Mouse (Mus musculus) neutrophil, adult 5-6 weeks (primary cell): Measurements from ENCODE around the gene Vmn1r188. TPM values are rescaled to one million over a fixed set of nuclear protein-coding genes. Genes with fewer than 3 reads are reported as not detected.
"Not testable (repeated sequence)": the region's sequence is repeated elsewhere in the genome, so short reads cannot be mapped to it uniquely, and the experiment has no call there.

Source experiments
- ATAC-seq: fragments of 151-379, 151-347 bp; 2 replicates; pipeline ENCODE4 v1.8.0; 2017; ENCODE audit warnings: mild to moderate bottlenecking, moderate TSS enrichment; ENCODE audit not compliant: insufficient number of reproducible peaks, poor library complexity, low FRiP score, severe bottlenecking; ENCODE audit errors: extremely low read depth
- total RNA-seq: library from RNA; stranded (forward); fragments of 200-1000 nt; gene quantifications from 2 replicates; pipeline ENCODE4 v1.2.3, GENCODE M21; 2017

Gene Vmn1r188
- not detected in 2 replicates for total RNA-seq

DNA sequence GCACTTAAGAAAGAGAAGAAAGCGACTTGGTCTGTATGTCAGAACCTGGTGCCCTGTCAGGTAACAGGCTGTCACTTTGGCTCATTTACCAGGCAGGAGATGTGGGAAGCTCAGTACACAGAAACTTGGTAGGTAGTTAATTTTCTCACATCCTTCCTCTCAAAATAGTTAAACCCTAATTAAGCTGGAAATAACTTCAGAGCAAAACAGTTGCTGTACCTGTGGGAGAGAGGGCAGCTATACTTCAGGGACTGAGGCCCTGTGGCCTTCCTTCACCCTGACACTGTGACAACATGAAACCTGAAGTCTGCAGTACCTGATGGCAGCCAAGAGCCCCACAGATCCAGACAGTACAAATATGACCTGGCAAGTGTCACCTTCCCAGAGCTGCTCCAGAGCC lies at the start of gene Vmn1r188:
Gene Vmn1r188 (plus strand): TSS at position 301 of the 400 bp plus-strand sequence.
- not testable (repeated sequence) for ATAC-seq

DNA sequence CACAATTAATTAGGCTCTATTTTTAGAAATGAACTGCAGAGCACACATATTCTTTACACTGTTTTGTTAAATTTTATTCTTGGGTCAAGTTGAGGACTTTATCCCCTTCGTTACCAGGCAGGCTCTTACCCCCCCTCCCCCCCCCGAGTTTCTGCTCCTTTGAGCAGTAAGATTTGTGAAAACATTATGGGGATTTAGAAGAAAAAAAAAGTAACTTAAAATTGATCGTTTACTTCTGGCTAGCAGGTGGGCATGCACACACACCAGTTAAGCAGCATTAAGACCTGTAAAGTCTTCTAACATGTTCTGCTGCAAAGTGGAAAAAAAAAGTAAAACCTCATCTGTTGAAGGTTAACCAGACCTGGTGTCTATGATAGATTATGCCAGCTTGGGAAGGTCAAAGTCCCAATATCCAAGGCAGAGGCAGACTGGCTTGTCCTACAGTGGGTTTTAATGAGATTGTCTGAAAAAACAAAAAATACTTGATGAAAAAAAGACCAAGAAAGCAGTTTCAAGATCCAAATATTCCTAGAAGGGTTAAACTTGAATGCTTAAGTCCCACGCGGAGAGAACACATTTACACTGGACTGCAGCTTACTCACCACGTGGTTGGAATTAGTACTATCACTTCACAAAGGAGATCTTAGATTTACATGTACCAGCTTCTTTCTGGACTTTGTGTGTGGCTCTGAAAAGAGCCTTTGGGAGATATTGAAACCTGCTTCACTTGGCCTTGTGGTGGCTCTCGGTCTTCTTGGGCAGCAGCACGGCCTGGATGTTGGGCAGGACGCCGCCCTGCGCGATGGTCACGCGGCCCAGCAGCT lies 49.6 kb upstream of the Vmn1r188 start:
- ATAC-seq: no peak

DNA sequence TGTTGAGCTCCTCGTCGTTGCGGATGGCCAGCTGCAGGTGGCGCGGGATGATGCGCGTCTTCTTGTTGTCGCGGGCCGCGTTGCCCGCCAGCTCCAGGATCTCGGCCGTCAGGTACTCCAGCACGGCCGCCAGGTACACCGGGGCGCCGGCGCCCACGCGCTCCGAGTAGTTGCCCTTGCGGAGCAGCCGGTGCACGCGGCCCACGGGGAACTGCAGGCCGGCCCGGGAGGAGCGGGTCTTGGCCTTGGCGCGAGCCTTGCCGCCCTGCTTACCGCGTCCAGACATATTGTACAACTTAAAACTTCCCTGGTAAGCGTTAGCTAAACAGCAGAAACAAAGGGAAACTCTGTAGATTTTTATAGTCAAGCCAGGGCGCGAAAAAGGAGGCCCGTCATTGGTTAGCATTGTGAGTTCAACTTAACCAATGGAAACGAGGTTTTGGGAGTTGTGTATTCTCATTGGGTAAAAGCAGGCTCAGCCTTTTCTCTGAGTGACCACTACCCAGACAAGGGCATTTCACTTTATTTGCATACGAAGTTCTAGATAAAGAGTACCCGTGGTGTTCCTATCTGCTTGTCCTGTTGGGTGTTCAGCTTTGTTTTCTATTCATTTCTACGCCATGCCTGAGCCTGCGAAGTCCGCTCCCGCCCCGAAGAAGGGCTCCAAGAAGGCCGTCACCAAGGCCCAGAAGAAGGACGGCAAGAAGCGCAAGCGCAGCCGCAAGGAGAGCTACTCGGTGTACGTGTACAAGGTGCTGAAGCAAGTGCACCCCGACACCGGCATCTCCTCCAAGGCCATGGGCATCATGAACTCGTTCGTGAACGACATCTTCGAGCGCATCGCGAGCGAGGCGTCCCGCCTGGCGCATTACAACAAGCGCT lies 48.7 kb upstream of the Vmn1r188 start, which contains the start of the genes Hist1h2ah and Hist1h2bk:
Gene Hist1h2ah (minus strand): TSS at position 302 of the 882 bp plus-strand sequence.
Gene Hist1h2bk (plus strand): TSS at position 604 of the 882 bp plus-strand sequence.
- peak; percentile 99 for ATAC-seq

DNA sequence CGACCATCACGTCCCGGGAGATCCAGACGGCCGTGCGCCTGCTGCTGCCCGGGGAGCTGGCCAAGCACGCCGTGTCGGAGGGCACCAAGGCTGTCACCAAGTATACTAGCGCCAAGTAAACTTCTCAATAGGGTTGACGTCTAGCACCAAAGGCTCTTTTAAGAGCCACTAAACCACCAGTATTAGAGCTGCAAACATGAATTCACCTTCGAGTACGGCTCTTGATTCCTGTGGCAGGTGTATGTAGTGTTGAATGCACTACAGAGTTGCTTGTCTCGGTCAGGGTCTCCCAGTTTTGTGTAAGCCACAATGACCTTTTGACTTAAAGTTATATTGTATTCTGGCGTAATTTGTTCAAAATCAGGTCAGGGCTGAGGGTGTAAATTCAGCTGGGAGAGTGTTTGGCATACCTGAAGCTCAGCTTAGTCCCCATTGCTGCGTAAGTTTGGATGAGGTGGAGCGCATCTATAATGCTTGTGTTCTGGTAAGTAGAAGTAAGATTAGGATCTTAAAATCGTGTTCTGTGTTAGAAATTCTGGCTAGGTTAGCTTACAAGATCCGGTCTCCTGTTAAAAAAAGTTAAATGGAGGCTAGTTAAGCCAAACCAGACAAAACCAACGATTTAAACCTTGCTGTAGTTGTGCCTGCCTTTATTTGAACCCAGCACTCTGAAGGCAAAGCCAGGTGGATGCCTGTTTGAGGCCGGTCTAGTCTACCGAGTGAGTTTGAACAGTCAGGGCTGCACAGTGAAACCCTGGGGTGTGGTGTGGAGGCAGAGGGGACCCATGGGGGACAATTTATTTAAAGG lies 47.9 kb upstream of the Vmn1r188 start:
- ATAC-seq: no peak

DNA sequence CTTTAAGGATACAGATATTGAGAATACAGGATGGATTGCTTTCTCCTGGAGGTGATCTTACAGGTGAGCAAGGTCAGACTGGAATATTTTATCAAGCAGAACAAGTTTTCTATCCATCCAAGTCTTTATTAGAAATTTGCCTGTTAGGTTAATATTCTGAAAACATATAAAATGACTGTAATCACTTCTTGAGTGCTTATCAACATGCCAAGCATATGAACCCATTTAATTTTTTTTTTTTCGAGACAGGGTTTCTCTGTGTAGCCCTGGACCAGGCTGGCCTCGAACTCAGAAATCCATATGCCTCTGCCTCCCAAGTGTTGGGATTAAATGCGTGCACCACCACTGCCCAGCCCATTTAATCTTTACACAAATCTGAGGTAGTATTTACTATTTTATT lies 47.3 kb upstream of the Vmn1r188 start:
- ATAC-seq: no peak

DNA sequence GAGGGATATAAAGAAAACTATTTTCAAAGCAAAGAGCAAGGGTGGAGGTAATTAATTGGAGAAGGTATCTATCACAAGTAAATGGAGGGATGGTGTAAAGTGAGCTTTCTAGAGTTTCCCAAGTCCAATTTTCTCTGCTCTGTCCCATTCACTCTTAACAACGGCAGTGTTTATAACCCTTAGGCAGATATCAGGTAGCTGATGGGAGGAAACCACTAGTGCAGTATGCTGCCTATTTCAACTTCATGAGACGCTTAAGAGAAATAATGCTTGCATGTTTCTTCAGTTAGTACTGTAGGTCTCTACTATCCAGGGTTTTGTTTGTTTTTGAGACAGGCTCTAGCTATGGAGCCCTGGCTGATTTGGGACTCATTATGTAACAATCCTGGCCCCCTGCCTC lies 46.8 kb upstream of the Vmn1r188 start:
- ATAC-seq: no peak

DNA sequence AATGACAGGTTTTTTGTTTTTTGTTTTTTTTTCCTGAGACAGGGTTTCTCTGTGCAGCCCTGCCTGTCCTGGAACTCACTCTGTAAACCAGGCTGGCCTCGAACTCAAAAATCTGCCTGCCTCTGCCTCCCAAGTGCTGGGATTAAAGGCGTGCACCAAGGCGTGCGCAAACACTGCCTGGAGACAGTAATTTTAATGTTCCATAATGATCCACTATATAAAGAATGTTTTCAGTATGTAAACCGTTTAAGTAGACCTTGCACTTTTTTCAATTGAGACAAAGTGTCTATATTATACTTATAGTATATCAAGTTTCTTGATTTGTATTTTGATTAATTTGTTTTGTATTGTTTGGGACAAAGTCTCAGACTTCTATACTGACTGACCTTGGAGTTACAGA lies 44.9 kb upstream of the Vmn1r188 start:
- ATAC-seq: no peak

DNA sequence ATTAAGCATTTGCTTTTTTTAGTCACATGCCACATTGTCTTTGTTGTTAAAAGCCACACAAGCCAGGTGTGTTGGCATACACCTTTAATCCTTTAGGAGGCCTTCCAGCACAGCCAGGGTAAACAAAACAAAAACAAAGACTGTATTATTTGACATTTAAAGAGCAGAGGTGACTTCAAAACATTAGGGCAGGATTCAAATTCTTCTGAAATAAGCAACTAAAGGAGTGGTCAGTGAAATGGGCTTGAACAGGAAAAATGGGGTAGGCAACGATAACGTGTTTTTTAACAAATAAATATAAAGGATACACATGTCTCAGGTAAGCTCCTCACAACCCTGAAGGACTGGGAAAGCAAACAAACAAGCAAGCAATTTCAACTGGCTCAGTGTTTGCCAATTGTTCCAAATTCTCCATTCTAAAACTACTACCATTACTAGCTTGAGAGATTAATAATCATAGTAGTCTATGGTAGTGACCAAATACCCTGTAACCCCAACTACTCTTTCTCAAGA lies 44.2 kb upstream of the Vmn1r188 start:
- ATAC-seq: no peak

DNA sequence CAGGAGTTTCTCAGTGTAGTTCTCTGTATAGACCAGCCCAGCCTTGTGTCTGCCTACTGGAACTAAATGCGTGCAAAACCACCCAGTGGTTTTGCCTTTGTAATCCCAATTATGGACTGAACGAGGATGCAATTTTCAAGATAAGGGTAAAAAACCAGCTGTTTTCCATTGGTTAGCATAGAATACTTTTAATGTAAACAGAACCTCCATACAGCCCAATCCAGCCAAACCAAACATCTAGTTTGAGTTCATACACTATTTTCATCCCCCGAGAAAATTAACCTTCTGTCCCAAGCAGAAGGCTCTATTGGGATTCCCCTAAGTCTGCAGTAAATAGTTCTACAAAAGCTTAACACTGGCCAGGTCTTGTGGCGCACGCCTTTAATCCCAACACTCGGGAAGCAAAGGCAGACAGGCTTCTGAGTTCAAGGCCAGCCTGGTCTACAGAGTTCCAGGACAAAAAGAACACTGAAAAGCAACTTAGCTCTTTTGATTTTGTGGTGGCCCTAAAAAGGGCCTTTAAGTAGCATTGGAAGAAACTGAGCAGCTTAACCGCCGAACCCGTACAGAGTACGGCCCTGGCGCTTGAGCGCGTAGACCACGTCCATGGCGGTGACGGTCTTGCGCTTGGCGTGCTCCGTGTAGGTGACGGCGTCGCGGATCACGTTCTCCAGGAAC lies 43.6 kb upstream of the Vmn1r188 start:
- no peak for ATAC-seq

DNA sequence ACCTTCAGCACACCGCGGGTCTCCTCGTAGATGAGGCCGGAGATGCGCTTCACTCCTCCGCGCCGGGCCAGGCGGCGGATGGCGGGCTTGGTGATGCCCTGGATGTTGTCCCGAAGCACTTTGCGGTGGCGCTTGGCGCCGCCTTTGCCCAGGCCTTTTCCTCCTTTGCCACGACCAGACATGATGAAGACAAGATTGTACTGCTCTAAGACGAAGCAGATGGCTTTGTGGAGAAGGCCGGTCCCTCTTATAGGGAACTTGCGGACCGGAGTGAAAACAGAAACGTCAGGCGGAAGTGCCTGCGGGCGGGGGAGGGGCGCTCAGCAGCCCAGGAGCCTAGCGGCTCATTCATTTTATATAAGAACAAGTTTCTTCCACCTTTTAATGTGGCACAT lies 43.1 kb upstream of the Vmn1r188 start, which contains the start of gene Hist1h4i:
Gene Hist1h4i (minus strand): TSS at position 221 of the 395 bp plus-strand sequence.
- peak; percentile 76 for ATAC-seq

DNA sequence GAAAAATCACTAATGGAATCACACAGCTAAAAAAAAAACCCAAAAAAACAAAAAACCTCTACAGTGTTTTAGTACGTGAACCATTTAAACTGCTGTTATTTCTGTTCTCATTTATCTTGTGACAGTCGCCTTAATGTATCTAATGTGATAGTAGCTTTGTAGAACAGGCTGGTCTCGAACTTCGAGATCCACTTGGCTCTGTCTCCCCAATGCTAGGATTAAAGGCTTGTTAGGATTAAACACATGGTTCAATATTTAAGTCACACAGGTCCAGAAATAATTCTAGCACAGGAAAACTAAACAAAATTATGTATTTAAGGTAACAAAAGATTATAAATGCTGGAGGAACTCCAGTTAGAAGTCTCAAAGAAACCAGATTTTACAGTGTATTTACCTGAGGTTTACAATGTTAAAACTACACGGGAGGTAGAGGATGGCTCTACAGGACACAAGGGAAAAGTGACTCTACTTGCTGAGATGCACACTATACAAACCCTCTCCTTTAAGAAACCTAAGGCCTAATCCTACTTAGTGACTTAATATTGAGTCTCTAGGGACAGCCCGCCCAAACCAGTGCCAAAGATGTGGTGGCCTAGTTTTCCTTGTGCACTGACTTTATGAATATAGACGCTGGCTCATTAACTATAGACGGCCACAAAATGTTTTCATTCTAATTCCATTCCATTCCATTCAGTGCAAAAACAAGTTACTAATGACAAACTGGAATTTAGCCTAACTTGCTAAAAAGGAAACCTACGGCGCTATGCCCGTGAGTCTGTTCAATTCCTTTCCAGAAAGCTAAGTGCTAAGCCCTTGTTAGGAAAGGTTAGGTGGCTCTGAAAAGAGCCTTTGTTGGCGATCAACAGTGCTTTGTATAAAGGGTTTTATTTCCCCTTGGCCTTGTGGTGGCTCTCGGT lies 42.3 kb upstream of the Vmn1r188 start:
- ATAC-seq: no peak

DNA sequence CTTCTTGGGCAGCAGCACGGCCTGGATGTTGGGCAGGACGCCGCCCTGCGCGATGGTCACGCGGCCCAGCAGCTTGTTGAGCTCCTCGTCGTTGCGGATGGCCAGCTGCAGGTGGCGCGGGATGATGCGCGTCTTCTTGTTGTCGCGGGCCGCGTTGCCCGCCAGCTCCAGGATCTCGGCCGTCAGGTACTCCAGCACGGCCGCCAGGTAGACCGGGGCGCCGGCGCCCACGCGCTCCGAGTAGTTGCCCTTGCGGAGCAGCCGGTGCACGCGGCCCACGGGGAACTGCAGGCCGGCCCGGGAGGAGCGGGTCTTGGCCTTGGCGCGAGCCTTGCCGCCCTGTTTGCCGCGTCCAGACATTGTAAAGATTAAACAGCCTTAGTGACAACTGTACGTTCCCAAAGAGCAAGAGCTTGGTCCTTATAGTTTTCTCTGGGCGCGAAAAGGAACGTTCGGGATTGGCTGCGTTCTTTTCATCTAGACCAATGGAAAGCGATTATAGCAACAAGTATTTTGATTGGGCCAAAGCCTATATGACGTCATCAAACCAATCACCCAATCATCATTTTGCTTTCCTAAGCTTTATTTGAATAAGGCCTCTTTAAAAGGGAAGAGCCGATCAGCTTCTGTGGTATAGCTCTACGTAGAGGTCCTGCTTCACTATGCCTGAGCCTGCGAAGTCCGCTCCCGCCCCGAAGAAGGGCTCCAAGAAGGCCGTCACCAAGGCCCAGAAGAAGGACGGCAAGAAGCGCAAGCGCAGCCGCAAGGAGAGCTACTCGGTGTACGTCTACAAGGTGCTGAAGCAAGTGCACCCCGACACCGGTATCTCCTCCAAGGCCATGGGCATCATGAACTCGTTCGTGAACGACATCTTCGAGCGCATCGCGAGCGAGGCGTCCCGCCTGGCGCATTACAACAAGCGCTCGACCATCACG lies 41.4 kb upstream of the Vmn1r188 start, which contains the start of the genes Hist1h2ag and Hist1h2bj:
Gene Hist1h2ag (minus strand): TSS at position 377 of the 935 bp plus-strand sequence.
Gene Hist1h2bj (plus strand): TSS at position 647 of the 935 bp plus-strand sequence.
- ATAC-seq: peak; percentile 87

DNA sequence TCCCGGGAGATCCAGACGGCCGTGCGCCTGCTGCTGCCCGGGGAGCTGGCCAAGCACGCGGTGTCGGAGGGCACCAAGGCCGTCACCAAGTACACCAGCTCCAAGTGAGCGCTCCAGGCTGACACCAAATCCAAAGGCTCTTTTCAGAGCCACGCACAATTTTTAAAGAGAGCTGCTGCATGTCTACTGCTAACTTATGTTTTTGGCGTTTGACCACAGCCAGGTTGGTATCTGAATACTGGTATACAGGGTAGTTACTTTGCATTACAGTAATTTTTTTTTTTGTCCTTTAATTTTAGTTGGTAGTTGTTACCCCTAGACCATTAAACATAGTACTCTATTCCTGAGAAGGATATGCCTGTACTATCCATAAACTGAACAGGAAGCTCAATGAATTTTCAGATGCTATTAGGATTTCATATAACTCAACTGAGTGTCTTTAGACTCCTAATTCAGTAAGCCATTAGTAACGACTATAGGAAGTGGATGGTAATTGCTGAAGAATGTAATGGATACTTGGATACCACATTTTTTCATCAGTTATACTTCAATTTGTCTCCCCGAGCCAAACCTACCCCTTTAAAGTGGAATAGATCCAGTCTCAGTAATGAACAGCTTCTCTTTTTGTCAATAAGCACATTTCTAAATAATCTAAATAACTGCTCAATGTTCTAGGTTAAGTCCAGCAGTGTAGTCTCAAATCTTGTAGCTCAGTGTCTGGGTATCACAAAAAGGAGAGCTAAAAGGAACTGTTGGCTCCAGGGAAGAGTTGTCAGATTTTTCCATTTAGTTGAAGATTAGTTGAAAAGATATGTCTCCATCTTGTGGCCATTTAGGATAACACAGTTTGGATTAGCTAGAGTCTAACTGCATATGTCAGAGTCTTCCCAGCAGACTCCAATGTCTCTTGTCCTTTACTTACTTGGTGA lies 40.5 kb upstream of the Vmn1r188 start:
- ATAC-seq: peak; percentile 38; the same call in 1 of the 2 replicates

DNA sequence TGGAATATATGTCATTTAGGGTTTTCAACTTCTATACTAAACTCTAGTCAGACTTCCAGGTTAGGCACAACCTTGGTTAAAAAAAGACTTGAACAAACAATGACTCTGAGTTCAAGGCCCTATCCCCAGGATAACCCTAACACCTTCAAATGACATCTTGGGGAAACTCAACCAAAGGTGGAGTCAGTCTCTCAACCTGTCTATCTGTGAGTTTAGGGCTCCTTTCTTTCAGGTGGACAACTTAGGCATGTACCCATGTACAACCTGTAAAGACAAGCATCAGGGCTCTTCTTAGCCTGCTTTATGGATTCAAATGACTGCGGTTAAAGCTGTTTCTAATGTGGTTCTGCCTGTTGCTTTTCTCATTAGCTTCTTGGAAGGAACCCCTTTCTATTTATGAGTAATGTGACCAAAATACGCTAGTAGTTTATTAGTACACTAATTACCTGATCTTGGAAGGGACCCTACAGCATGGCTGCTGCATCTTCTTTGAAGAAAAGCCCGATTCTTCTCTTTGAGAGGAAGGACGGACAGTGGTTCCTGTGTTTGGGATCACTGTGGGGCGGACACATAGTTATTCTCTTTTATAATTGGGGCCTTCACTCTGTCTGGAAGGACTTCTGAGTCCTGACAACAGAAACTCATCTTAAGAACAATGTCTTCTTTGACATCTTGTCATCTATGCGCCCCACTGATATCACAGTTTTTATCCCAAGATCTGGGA lies 39.6 kb upstream of the Vmn1r188 start:
- no peak for ATAC-seq
